Mouse (Mus musculus) hindbrain, postnatal 0 days (tissue): ENCODE results near the gene BC030499. TPM values are rescaled to one million over a fixed set of nuclear protein-coding genes. Genes with fewer than 3 reads are reported as not detected.

Source experiments
- ATAC-seq: fragments of 200-750 bp; cut with Nextera tagmentation; 2 replicates; pipeline ENCODE4 v1.8.0; 2017; ENCODE audit warnings: mild to moderate bottlenecking, moderate TSS enrichment, moderate library complexity
- DNase-seq: peaks from one replicate; pipeline ENCODE4 v3.0.0-alpha.2; 2015; ENCODE audit warnings: low spot score
- H3K27ac ChIP-seq: fragments of 300-500 bp; sonication (generic); 2 replicates; pipeline ENCODE4 v1.5.1; 2014; ENCODE audit warnings: mild to moderate bottlenecking
- H3K27me3 ChIP-seq: fragments of 300-500 bp; sonication (generic); 2 replicates; pipeline ENCODE4 v1.6.1; 2014; ENCODE audit warnings: low read length, mixed read lengths; ENCODE audit not compliant: insufficient read depth
- H3K36me3 ChIP-seq: fragments of 300-500 bp; sonication (generic); 2 replicates; pipeline ENCODE4 v1.6.1; 2014; ENCODE audit warnings: low read length, mixed read lengths; ENCODE audit not compliant: insufficient read depth
- H3K4me1 ChIP-seq: fragments of 300-500 bp; sonication (generic); 2 replicates; pipeline ENCODE4 v1.6.1; 2014; ENCODE audit warnings: antibody characterized with exemption, low read length, mixed read lengths; ENCODE audit not compliant: insufficient read depth
- H3K4me2 ChIP-seq: fragments of 300-500 bp; sonication (generic); 2 replicates; pipeline ENCODE4 v1.6.1; 2014; ENCODE audit warnings: low read depth, mild to moderate bottlenecking, low read length, moderate library complexity, mixed read lengths
- H3K4me3 ChIP-seq: fragments of 300-500 bp; sonication (generic); 2 replicates; pipeline ENCODE4 v1.5.1; 2014; ENCODE audit warnings: low read length
- H3K9ac ChIP-seq: fragments of 300-500 bp; sonication (generic); replicated peaks from 2 replicates; pipeline ENCODE4 v1.6.1; 2014; ENCODE audit warnings: mild to moderate bottlenecking, low read length, moderate library complexity, mixed read lengths
- H3K9me3 ChIP-seq: fragments of 300-500 bp; sonication (generic); 2 replicates; pipeline ENCODE4 v1.6.1; 2016; ENCODE audit warnings: low read length, mixed read lengths
- CTCF ChIP-seq: IDR thresholded peaks from 2 replicates; pipeline ENCODE4 v1.5.1; 2016; ENCODE audit warnings: antibody characterized with exemption, control low read depth, low read depth
- WGBS: fragments of 180-500 bp; shearing (Covaris S2); extraction: QIAGEN DNeasy Blood & Tissue Kit; methylation state at CpG from one replicate; pipeline ENCODE4 v1.1.7; 2014; 5-methylcytosine and 5-hydroxymethylcytosine counted together
- polyA plus RNA-seq: library from polyadenylated mRNA; unstranded; fragments of >200 nt; fragmentation: Nextera tagmentation; extraction: Ambion mirVana; gene quantifications from 2 replicates; pipeline ENCODE4 v1.2.1, GENCODE M21; 2015
- total RNA-seq: library from RNA; depleted of rRNA; stranded (reverse); fragments of >200 nt; gene quantifications from 2 replicates; pipeline ENCODE4 v1.2.3, GENCODE M21; 2014; rRNA removed

The BC030499 gene
- total and polyA plus RNA-seq, 2 experiments from 2014 or later: 0.10 TPM; not detected in 1

DNA sequence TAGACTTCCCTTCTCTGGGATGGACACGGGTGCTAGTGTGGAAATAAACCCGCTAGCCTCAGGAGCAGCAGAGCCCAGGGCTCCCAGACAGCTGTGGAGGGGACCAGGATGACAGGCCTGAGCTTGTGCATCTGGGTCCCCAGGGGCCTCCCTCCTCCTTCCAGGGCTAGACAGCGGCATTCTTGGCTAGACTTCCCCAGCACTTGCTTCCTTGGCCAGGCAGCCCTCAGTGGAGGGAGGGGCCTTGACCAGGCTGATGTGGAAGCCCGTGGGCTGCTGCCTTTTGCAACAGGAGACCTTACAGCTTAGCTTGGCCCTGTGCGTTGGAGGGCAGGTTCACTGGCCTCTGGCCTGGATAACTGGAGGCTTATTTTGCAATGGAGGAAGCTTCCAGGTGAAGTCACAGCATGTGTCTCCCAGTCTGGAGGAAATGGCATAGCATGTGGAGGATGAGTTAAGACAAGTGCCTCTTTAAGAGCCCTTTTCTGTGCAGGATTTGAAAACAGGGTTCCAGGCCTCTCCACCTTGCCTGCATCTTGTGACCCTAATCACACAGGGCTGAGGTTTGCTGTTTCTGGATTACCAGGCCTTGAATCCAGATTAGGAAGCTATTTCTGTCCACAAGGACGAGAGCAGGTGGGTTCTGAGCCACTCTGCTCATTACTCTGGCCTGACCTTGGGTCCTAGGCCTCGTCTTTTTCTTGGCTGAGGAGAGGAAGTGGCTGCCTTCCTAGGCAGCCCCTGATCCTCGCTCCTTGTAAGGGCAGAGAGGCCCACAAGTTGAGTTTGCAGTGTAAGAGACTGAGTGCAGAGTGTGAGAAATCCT, 54.5 kb downstream of the BC030499 start:
- peak; percentile 58 for DNase-seq
- peak overlapping the region; percentile 86 for H3K4me3 ChIP-seq
- H3K9me3 ChIP-seq: no peaks in the 10 kb centered on the region
- H3K27me3 ChIP-seq: no peaks in the 10 kb centered on the region
- WGBS: 51% methylated on average over 8 of the region's 8 CpGs
- peaks cover 12% of the 10 kb centered on the region for H3K36me3 ChIP-seq
- ATAC-seq: no peak
- H3K4me2 ChIP-seq: peak overlapping the region; percentile 83
- H3K9ac ChIP-seq: peak overlapping the region; percentile 93
- 0 out of 2 replicates have a peak overlapping the region, but pooled peaks have one; percentile 86 for H3K27ac ChIP-seq
- peaks cover 15% of the 10 kb centered on the region; the same call in 1 of the 2 replicates for H3K4me1 ChIP-seq
- TF ChIP-seq CTCF: no peak

DNA sequence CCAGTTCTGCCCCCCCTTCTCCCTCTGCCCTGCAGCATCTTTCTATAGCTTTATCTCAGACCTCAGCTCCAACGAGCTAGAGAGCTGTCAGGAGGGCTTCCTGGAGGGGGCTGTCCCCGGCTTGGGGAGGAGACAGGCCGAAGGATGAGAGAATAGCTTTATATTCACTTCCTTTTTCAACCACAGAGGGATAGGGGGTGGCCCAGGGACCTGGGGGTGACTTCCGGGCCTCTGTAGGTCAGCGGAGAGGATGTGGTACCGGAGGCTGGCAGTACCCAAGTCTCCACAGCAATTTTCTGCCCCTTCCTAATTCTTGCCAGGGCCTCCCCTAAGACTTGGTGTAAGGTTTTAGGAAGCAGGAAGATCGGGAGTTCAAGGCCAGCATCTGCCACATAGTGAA, 55.2 kb downstream of the BC030499 start:
- WGBS: 78% methylated on average over 7 of the region's 7 CpGs

More for the DNA sequence above, 55.2 kb downstream of the BC030499 start:
- Histone ChIP-seq H3K4me3 (no peak overlapping the region), H3K36me3 (peaks cover 9% of the 10 kb centered on the region), H3K4me2 (no peak overlapping the region), H3K9me3 (no peaks in the 10 kb centered on the region), H3K4me1 (peaks cover 15% of the 10 kb centered on the region; the same call in 1 of the 2 replicates), H3K27ac (no peak overlapping the region), H3K27me3 (no peaks in the 10 kb centered on the region), H3K9ac (no peak overlapping the region)
- ATAC-seq (no peak), DNase-seq (no peak)
- TF ChIP-seq CTCF: no peak

Other genes with a start within 250 kb of the BC030499 start
- 38.4 and 40.3 TPM in 2 replicates for gene Eral1, start 210.5 kb upstream of the BC030499 start, total RNA-seq
- gene Eral1, start 210.5 kb upstream of the BC030499 start, polyA plus RNA-seq: 25.7 and 26.9 TPM in 2 replicates
- 27.6 and 32.6 TPM in 2 replicates for gene Fam222b, start 196.2 kb upstream of the BC030499 start, total RNA-seq
- gene Fam222b, start 196.2 kb upstream of the BC030499 start, polyA plus RNA-seq: 22.6 and 22.9 TPM in 2 replicates
- gene Traf4, start 125.3 kb upstream of the BC030499 start, total RNA-seq: 124 and 130 TPM in 2 replicates
- 79.5 and 88.7 TPM in 2 replicates for gene Traf4, start 125.3 kb upstream of the BC030499 start, polyA plus RNA-seq
- 7.6 and 11.8 TPM in 2 replicates for gene Nek8, start 114.2 kb upstream of the BC030499 start, total RNA-seq
- gene Nek8, start 114.2 kb upstream of the BC030499 start, polyA plus RNA-seq: 7.3 and 7.7 TPM in 2 replicates
- 37.5 and 46.1 TPM in 2 replicates for gene Tlcd1, start 114.1 kb upstream of the BC030499 start, total RNA-seq
- gene Tlcd1, start 114.1 kb upstream of the BC030499 start, polyA plus RNA-seq: 36.8 and 42.6 TPM in 2 replicates
- gene Rpl23a, start 107.3 kb upstream of the BC030499 start, total RNA-seq: 418 and 469 TPM in 2 replicates
- 906 and 915 TPM in 2 replicates for gene Rpl23a, start 107.3 kb upstream of the BC030499 start, polyA plus RNA-seq
- gene Rab34, start 102.4 kb upstream of the BC030499 start, total RNA-seq: 85.6 and 96.4 TPM in 2 replicates
- 63.5 and 76.2 TPM in 2 replicates for gene Rab34, start 102.4 kb upstream of the BC030499 start, polyA plus RNA-seq
- 1.9 and 4.9 TPM in 2 replicates for gene Proca1, start 97.4 kb upstream of the BC030499 start, total RNA-seq
- gene Proca1, start 97.4 kb upstream of the BC030499 start, polyA plus RNA-seq: 5.6 and 5.8 TPM in 2 replicates
- 77.1 and 112 TPM in 2 replicates for gene Sdf2, start 45.1 kb upstream of the BC030499 start, total RNA-seq
- 107 and 113 TPM in 2 replicates for gene Sdf2, start 45.1 kb upstream of the BC030499 start, polyA plus RNA-seq
- 34.2 and 36.0 TPM in 2 replicates for gene Supt6, start 44.9 kb upstream of the BC030499 start, total RNA-seq
- 17.1 and 19.0 TPM in 2 replicates for gene Supt6, start 44.9 kb upstream of the BC030499 start, polyA plus RNA-seq
- 86.2 and 93.6 TPM in 2 replicates for gene 2610507B11Rik, start 29.1 kb upstream of the BC030499 start, total RNA-seq
- 78.2 and 79.0 TPM in 2 replicates for gene 2610507B11Rik, start 29.1 kb upstream of the BC030499 start, polyA plus RNA-seq
- gene Spag5, start 10.7 kb downstream of the BC030499 start, total RNA-seq: 26.7 and 31.4 TPM in 2 replicates
- gene Spag5, start 10.7 kb downstream of the BC030499 start, polyA plus RNA-seq: 9.1 and 9.9 TPM in 2 replicates
- gene Aldoc, start 32.1 kb downstream of the BC030499 start, total RNA-seq: 798 and 822 TPM in 2 replicates
- 693 and 762 TPM in 2 replicates for gene Aldoc, start 32.1 kb downstream of the BC030499 start, polyA plus RNA-seq
- gene Pigs, start 37.6 kb downstream of the BC030499 start, total RNA-seq: 88.3 and 89.0 TPM in 2 replicates
- 105 TPM in 2 replicates for gene Pigs, start 37.6 kb downstream of the BC030499 start, polyA plus RNA-seq
- gene Unc119, start 52.6 kb downstream of the BC030499 start, total RNA-seq: 125 and 154 TPM in 2 replicates
- gene Unc119, start 52.6 kb downstream of the BC030499 start, polyA plus RNA-seq: 76.2 and 82.0 TPM in 2 replicates
- gene Foxn1, start 95.7 kb downstream of the BC030499 start, total RNA-seq: not detected in 2 replicates
- not detected in 2 replicates for gene Foxn1, start 95.7 kb downstream of the BC030499 start, polyA plus RNA-seq
- 0.10 TPM in 1 of 2 replicates, not detected in the other for gene Slc13a2, start 131.4 kb downstream of the BC030499 start, total RNA-seq
- gene Slc13a2, start 131.4 kb downstream of the BC030499 start, polyA plus RNA-seq: not detected in 2 replicates
- gene Slc46a1, start 174.9 kb downstream of the BC030499 start, total RNA-seq: 18.7 and 20.6 TPM in 2 replicates
- gene Slc46a1, start 174.9 kb downstream of the BC030499 start, polyA plus RNA-seq: 19.5 and 21.7 TPM in 2 replicates
- gene Sarm1, start 206.9 kb downstream of the BC030499 start, total RNA-seq: 85.9 and 87.8 TPM in 2 replicates
- 30.8 and 32.7 TPM in 2 replicates for gene Sarm1, start 206.9 kb downstream of the BC030499 start, polyA plus RNA-seq
- 109 and 152 TPM in 2 replicates for gene Vtn, start 208.2 kb downstream of the BC030499 start, total RNA-seq
- gene Vtn, start 208.2 kb downstream of the BC030499 start, polyA plus RNA-seq: 118 and 133 TPM in 2 replicates
- 0.58 and 0.78 TPM in 2 replicates for gene Sebox, start 212.6 kb downstream of the BC030499 start, total RNA-seq
- 0.15 and 0.26 TPM in 2 replicates for gene Sebox, start 212.6 kb downstream of the BC030499 start, polyA plus RNA-seq
- 40.3 and 42.1 TPM in 2 replicates for gene Tmem199, start 221.3 kb downstream of the BC030499 start, total RNA-seq
- 84.8 and 86.9 TPM in 2 replicates for gene Tmem199, start 221.3 kb downstream of the BC030499 start, polyA plus RNA-seq
- 134 and 143 TPM in 2 replicates for gene Poldip2, start 221.4 kb downstream of the BC030499 start, total RNA-seq
- gene Poldip2, start 221.4 kb downstream of the BC030499 start, polyA plus RNA-seq: 165 and 170 TPM in 2 replicates
- 36.6 and 46.2 TPM in 2 replicates for gene Tnfaip1, start 245.5 kb downstream of the BC030499 start, total RNA-seq
- gene Tnfaip1, start 245.5 kb downstream of the BC030499 start, polyA plus RNA-seq: 56.1 and 56.2 TPM in 2 replicates
- gene Ift20, start 245.5 kb downstream of the BC030499 start, total RNA-seq: 96.2 and 109 TPM in 2 replicates
- 123 and 136 TPM in 2 replicates for gene Ift20, start 245.5 kb downstream of the BC030499 start, polyA plus RNA-seq